8 mouse cellular contexts compared by ENCODE assay signal in genomic region chr4:135762251-135762906, GRCm38 (mm10). TPM values are rescaled to one million over a fixed set of nuclear protein-coding genes. Genes with fewer than 3 reads are reported as not detected.
A peak's percentile ranks its signal among the peaks of the same experiment; 100 is the strongest.
DNase-seq lines count a peak whose midpoint lies in the region; ATAC-seq and TF ChIP-seq lines count a peak whose summit lies in the region.

No protein-coding gene starts in this region.

- DNase-seq in left cerebral cortex, adult 2 months (ENCODE audit: extremely low spot score in 1 of 2, low spot score in 2 of 2): peak; percentile 19 to 22
- no peak for DNase-seq in left cerebral cortex, adult 11 months (ENCODE audit: low spot score)
- DNase-seq in heart, postnatal 10 days: peak; percentile 68 to 69
- peak; percentile 82 to 91 for DNase-seq in kidney, postnatal 36 days
- DNase-seq in ovary, adult 18-20 months (ENCODE audit: low spot score): peak; percentile 72
- DNase-seq in thymus, postnatal 0 days (ENCODE audit: low spot score): peak; percentile 72

- H3K27ac ChIP-seq in left cerebral cortex, adult 2 months: no peak overlapping the region
- no peak overlapping the region for H3K27ac ChIP-seq in embryonic facial prominence, embryonic 15.5 days (replicated peaks)
- no peak overlapping the region for H3K27ac ChIP-seq in lung, embryonic 16.5 days (ENCODE audit: low read length)

- H3K27me3 ChIP-seq in embryonic facial prominence, embryonic 15.5 days: no peaks in the 10 kb centered on the region
- no peaks in the 10 kb centered on the region for H3K27me3 ChIP-seq in lung, embryonic 16.5 days (ENCODE audit: control insufficient read depth, insufficient read depth, low read depth, low read length)

- peak overlapping the region; percentile 16; the same call in 1 of the 2 replicates for H3K4me3 ChIP-seq in left cerebral cortex, adult 2 months
- peak overlapping the region; percentile 31 for H3K4me3 ChIP-seq in embryonic facial prominence, embryonic 15.5 days (replicated peaks)
- H3K4me3 ChIP-seq in lung, embryonic 16.5 days (ENCODE audit: low read length): peak overlapping the region; percentile 30

- intact Hi-C loops in left cerebral cortex, adult 2 months (cut with DNase I): no loop called here
- intact Hi-C loops in heart, postnatal 10 days (cut with DNase I): no loop called here

- H3K4me2 ChIP-seq in embryonic facial prominence, embryonic 15.5 days (replicated peaks): peak overlapping the region; percentile 48
- H3K4me2 ChIP-seq in lung, embryonic 16.5 days (ENCODE audit: low read depth, low read length): peak overlapping the region; percentile 53

- no peaks in the 10 kb centered on the region for H3K9me3 ChIP-seq in embryonic facial prominence, embryonic 15.5 days (replicated peaks)
- no peaks in the 10 kb centered on the region for H3K9me3 ChIP-seq in lung, embryonic 16.5 days (ENCODE audit: control insufficient read depth, low read length)

- H3K36me3 ChIP-seq in embryonic facial prominence, embryonic 15.5 days: no peaks in the 10 kb centered on the region
- H3K36me3 ChIP-seq in lung, embryonic 16.5 days (ENCODE audit: control insufficient read depth, insufficient read depth, low read length): no peaks in the 10 kb centered on the region

- peak; percentile 61; the same call in 1 of the 2 replicates for ATAC-seq in embryonic facial prominence, embryonic 15.5 days (ENCODE audit: insufficient number of reproducible peaks, low FRiP score, low TSS enrichment, low read depth)
- ATAC-seq in lung, embryonic 16.5 days (ENCODE audit: low read depth): peak; percentile 88

- no peak for TF ChIP-seq CTCF in left cerebral cortex, adult 2 months (IDR thresholded peaks at IDR 0.05)

- H3K9ac ChIP-seq in embryonic facial prominence, embryonic 15.5 days: no peak overlapping the region
- H3K9ac ChIP-seq in lung, embryonic 16.5 days (ENCODE audit: low read length): peak overlapping the region; percentile 33; the same call in 1 of the 2 replicates

- 8% methylated on average over 19 of the region's 19 CpGs for WGBS in embryonic facial prominence, embryonic 15.5 days
- WGBS in lung, embryonic 16.5 days: 7% methylated on average over 19 of the region's 19 CpGs

- H3K4me1 ChIP-seq in embryonic facial prominence, embryonic 15.5 days: peaks cover 11% of the 10 kb centered on the region
- no peaks in the 10 kb centered on the region for H3K4me1 ChIP-seq in lung, embryonic 16.5 days (replicated peaks; ENCODE audit: control insufficient read depth, insufficient read depth, low read length)

RNA-seq across cellular contexts. Expression of gene Myom3, which starts 2.9 kb away (rescaled TPM):
- 1 to 10 TPM in 1 of 2 experiments, under 1 TPM in 1; 0.96 to 1.4 TPM for total RNA-seq in left cerebral cortex, adult 2 months (2021)
- 6.3 and 7.7 TPM in 2 replicates for polyA plus RNA-seq in embryonic facial prominence, embryonic 15.5 days (2015; fragmentation: Nextera tagmentation; extraction: Ambion mirVana)
- total RNA-seq in heart, postnatal 10 days (2021): under 1 TPM; 0.77 to 0.84 TPM
- 1.0 and 1.2 TPM in 2 replicates for polyA plus RNA-seq in lung, embryonic 16.5 days (2015; fragmentation: Nextera tagmentation; extraction: Ambion mirVana)
- polyA plus RNA-seq in thymus, postnatal 0 days (2015; fragmentation: Nextera tagmentation; extraction: Ambion mirVana): 0.10 and 0.21 TPM in 2 replicates

RNA-seq across cellular contexts. Expression of gene Il22ra1, which starts 34.4 kb away (rescaled TPM):
- total RNA-seq in left cerebral cortex, adult 2 months (2021): under 1 TPM in 1 of 2 experiments, not detected in 1; 0.14 TPM
- 0.62 and 1.1 TPM in 2 replicates for polyA plus RNA-seq in embryonic facial prominence, embryonic 15.5 days (2015; fragmentation: Nextera tagmentation; extraction: Ambion mirVana)
- total RNA-seq in heart, postnatal 10 days (2021): under 1 TPM; 0.22 to 0.64 TPM
- 0.13 TPM in 1 of 2 replicates, not detected in the other for polyA plus RNA-seq in lung, embryonic 16.5 days (2015; fragmentation: Nextera tagmentation; extraction: Ambion mirVana)
- not detected in 2 replicates for polyA plus RNA-seq in thymus, postnatal 0 days (2015; fragmentation: Nextera tagmentation; extraction: Ambion mirVana)
